Mouse (Mus musculus) intestine, embryonic 14.5 days (tissue): ENCODE results near the gene Rap1gap2. TPM values are rescaled to one million over a fixed set of nuclear protein-coding genes. Genes with fewer than 3 reads are reported as not detected.

ENCODE experiments used
- ATAC-seq: fragments of 200-750 bp; cut with Nextera tagmentation; replicated peaks from 2 replicates; pipeline ENCODE4 v1.8.0; 2017; ENCODE audit warnings: low read depth, moderate number of reproducible peaks, moderate TSS enrichment, moderate library complexity; ENCODE audit not compliant: low FRiP score, low TSS enrichment
- DNase-seq: peaks from one replicate; pipeline ENCODE4 v3.0.0-alpha.2; 2018; ENCODE audit warnings: low spot score
- H3K27ac ChIP-seq: fragments of 300-500 bp; sonication (generic); 2 replicates; pipeline ENCODE4 v1.5.1; 2014; ENCODE audit warnings: low read depth, mild to moderate bottlenecking, control low read depth
- H3K27me3 ChIP-seq: fragments of 300-500 bp; sonication (generic); replicated peaks from 2 replicates; pipeline ENCODE4 v1.6.1; 2014; ENCODE audit warnings: low read length, control low read depth; ENCODE audit not compliant: control insufficient read depth, insufficient read depth
- H3K36me3 ChIP-seq: fragments of 300-500 bp; sonication (generic); 2 replicates; pipeline ENCODE4 v1.6.1; 2014; ENCODE audit warnings: low read length, control low read depth; ENCODE audit not compliant: control insufficient read depth, insufficient read depth
- H3K4me1 ChIP-seq: fragments of 300-500 bp; sonication (generic); replicated peaks from 2 replicates; pipeline ENCODE4 v1.6.1; 2014; ENCODE audit warnings: low read length, control low read depth, mixed read lengths; ENCODE audit not compliant: control insufficient read depth, insufficient read depth
- H3K4me2 ChIP-seq: fragments of 300-500 bp; sonication (generic); 2 replicates; pipeline ENCODE4 v1.6.1; 2014; ENCODE audit warnings: low read length
- H3K4me3 ChIP-seq: fragments of 300-500 bp; sonication (generic); 2 replicates; pipeline ENCODE4 v1.5.1; 2014; ENCODE audit warnings: low read depth, low read length, control low read depth, mixed read lengths
- H3K9ac ChIP-seq: fragments of 300-500 bp; sonication (generic); 2 replicates; pipeline ENCODE4 v1.6.1; 2014; ENCODE audit warnings: mild to moderate bottlenecking, low read length
- H3K9me3 ChIP-seq: fragments of 300-500 bp; sonication (generic); 2 replicates; pipeline ENCODE4 v1.6.1; 2016; ENCODE audit warnings: low read length, control low read depth; ENCODE audit not compliant: control insufficient read depth
- WGBS: fragments of 180-500 bp; shearing (Covaris S2); extraction: QIAGEN DNeasy Blood & Tissue Kit; methylation state at CpG from one replicate; pipeline ENCODE4 v1.1.7; 2014; 5-methylcytosine and 5-hydroxymethylcytosine counted together
- polyA plus RNA-seq: library from polyadenylated mRNA; unstranded; fragments of >200 nt; fragmentation: Nextera tagmentation; extraction: Ambion mirVana; gene quantifications from 2 replicates; pipeline ENCODE4 v1.2.1, GENCODE M21; 2014

The Rap1gap2 gene
- polyA plus RNA-seq, 1 experiment from 2014 or later: 11.6 TPM

DNA sequence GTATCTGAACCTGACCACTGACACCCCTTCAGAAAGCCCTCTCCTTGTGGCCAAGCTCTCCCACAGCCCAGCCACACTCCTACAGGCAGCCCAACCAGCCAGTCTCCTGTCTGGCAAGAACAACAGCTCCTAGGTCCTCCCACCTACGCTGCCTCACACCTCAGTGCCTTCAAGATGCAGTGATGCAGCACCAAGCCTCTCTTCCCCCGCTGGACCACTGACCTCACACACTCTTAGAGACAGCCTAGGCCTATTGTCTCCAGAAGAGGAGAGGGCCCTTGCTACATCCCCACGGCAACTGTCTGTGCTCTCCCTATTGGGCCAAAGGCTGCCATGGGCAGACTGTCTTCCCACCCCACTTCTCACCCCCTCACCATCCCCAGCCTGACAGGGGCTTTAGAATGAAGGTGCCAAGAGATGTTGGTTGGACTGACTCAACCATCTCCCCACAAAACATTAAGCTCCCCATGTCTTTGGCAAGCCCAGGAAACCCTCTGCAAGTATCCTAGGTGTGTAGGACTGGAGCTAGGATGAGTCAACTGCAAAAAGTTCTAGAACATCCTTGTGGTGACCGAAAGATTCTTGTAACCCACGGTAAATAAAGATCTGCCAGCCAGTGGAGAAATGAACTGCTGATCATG is 50.8 kb downstream of the Rap1gap2 start:
- Histone ChIP-seq H3K9ac (no peak overlapping the region), H3K36me3 (no peaks in the 10 kb centered on the region), H3K27me3 (no peaks in the 10 kb centered on the region), H3K27ac (no peak overlapping the region), H3K4me3 (no peak overlapping the region), H3K4me2 (no peak overlapping the region), H3K9me3 (no peaks in the 10 kb centered on the region), H3K4me1 (peaks cover 7% of the 10 kb centered on the region; the same call in 1 of the 2 replicates)
- 73% methylated on average over 5 of the region's 5 CpGs for WGBS
- DNase-seq: no peak
- ATAC-seq: no peak

DNA sequence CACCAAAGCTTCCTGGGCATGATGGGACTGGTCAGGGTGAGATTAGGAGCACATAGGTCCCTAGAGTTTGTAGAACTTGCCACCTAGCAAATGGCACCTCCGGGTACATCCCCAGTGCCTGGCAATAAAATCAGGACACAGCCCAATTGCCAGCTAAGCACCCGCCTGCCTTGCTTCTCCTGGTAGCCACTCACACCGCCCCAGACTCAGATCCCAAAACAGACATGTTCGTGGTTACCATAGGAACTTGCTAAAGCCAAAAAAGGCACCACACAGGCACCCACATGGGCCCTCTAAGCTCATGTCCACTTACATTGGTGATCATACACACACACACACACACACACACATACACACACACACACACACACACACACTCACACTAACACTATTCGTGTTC is 51.8 kb downstream of the Rap1gap2 start:
- Histone ChIP-seq H3K27ac (no peak overlapping the region), H3K36me3 (no peaks in the 10 kb centered on the region), H3K4me3 (no peak overlapping the region), H3K9ac (no peak overlapping the region), H3K9me3 (no peaks in the 10 kb centered on the region), H3K4me2 (no peak overlapping the region), H3K27me3 (no peaks in the 10 kb centered on the region), H3K4me1 (peaks cover 10% of the 10 kb centered on the region; the same call in 1 of the 2 replicates)
- ATAC-seq: no peak
- DNase-seq: no peak
- 81% methylated on average over 5 of the region's 5 CpGs for WGBS

GRCm38 (mm10) chr11:74557456-74558230 is 53.1 kb downstream of the Rap1gap2 start:
- peaks cover 10% of the 10 kb centered on the region; the same call in 1 of the 2 replicates for H3K4me1 ChIP-seq
- H3K36me3 ChIP-seq: no peaks in the 10 kb centered on the region
- no peak overlapping the region for H3K4me2 ChIP-seq
- H3K27me3 ChIP-seq: no peaks in the 10 kb centered on the region
- H3K9me3 ChIP-seq: no peaks in the 10 kb centered on the region
- DNase-seq (no peak), ATAC-seq (no peak)
- 61% methylated on average over 11 of the region's 11 CpGs for WGBS
- H3K4me3 ChIP-seq: no peak overlapping the region
- H3K27ac ChIP-seq: no peak overlapping the region
- H3K9ac ChIP-seq: no peak overlapping the region

GRCm38 (mm10) chr11:74555716-74556374 is 54.9 kb downstream of the Rap1gap2 start:
- H3K4me1 ChIP-seq: peaks cover 10% of the 10 kb centered on the region; the same call in 1 of the 2 replicates
- 48% methylated on average over 9 of the region's 9 CpGs for WGBS
- DNase-seq (no peak), ATAC-seq (0 out of 2 replicates have a peak, but pooled peaks have one; percentile 25)
- H3K4me2 ChIP-seq: no peak overlapping the region
- no peaks in the 10 kb centered on the region for H3K27me3 ChIP-seq
- no peaks in the 10 kb centered on the region for H3K9me3 ChIP-seq
- no peak overlapping the region for H3K27ac ChIP-seq
- no peak overlapping the region for H3K4me3 ChIP-seq
- H3K36me3 ChIP-seq: no peaks in the 10 kb centered on the region
- H3K9ac ChIP-seq: no peak overlapping the region

DNA sequence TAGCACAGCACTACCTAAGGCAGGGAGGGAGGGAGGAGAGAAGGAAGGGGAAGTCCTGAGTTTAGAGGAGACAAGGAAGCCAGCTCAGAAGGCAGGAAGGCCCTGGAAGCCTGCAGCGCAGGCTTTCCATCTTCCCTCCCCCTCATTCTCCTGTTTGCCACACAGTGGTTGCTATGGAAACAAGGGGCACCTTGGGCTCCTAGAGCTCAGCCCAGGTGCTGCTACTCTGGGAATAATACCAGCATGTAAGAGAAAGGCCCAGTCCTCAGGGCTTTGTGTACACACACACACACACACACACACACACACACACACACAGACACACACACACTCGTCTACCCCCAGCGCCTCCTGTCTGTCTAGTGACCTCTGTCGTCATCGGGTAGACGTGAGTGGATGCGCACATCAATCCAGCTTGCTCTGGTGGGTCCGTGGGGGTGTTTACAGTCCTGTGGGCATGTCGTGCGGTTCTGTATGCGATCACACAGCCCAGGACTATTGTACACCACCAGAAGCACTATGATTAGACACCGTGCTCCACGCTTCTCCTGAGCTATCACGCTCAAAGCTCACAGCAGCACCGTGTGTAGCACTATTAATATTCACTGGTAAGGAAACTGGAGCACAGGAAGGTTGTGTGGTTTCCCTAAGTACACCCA is 55.9 kb downstream of the Rap1gap2 start:
- no peak overlapping the region for H3K9ac ChIP-seq
- H3K4me2 ChIP-seq: no peak overlapping the region
- WGBS: 50% methylated on average over 15 of the region's 15 CpGs
- no peak for DNase-seq
- H3K27me3 ChIP-seq: no peaks in the 10 kb centered on the region
- H3K4me3 ChIP-seq: no peak overlapping the region
- no peak overlapping the region for H3K27ac ChIP-seq
- H3K36me3 ChIP-seq: no peaks in the 10 kb centered on the region
- no peaks in the 10 kb centered on the region for H3K9me3 ChIP-seq
- ATAC-seq: peak; percentile 62; the same call in 1 of the 2 replicates
- H3K4me1 ChIP-seq: peaks cover 10% of the 10 kb centered on the region; the same call in 1 of the 2 replicates

GRCm38 (mm10) chr11:74551568-74551967 is 59.1 kb downstream of the Rap1gap2 start:
- no peak for DNase-seq
- H3K4me2 ChIP-seq: no peak overlapping the region
- H3K36me3 ChIP-seq: no peaks in the 10 kb centered on the region
- no peaks in the 10 kb centered on the region for H3K27me3 ChIP-seq
- H3K9me3 ChIP-seq: no peaks in the 10 kb centered on the region
- WGBS: 74% methylated on average over 6 of the region's 6 CpGs
- peaks cover 10% of the 10 kb centered on the region; the same call in 1 of the 2 replicates for H3K4me1 ChIP-seq
- H3K9ac ChIP-seq: no peak overlapping the region
- H3K27ac ChIP-seq: no peak overlapping the region
- ATAC-seq: no peak
- H3K4me3 ChIP-seq: no peak overlapping the region

DNA sequence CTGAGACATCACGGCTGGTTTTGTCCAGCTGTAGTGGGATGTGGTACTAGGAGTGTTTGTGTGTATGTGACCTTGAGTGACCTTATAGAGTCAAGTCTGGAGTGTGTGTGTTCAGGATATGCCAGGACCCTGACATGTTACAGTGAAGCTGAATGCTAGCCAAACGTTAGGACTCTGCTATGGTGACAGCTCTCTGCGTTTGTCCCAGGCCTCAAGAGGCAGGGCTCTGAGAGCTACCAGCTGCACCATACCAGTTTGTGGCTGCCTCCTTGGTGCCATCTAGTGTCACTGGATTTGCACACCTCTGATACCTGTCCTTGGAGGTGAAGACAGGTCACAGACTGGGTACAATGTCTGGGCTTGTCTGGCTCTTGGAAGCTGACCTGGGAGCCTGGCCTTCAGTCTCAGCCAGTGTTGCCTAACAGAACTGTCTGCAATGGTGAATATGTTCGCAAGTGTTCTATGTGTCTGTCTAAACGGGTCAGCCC is 60.1 kb downstream of the Rap1gap2 start:
- Histone ChIP-seq H3K27ac (no peak overlapping the region), H3K4me2 (no peak overlapping the region), H3K9me3 (no peaks in the 10 kb centered on the region), H3K36me3 (no peaks in the 10 kb centered on the region), H3K4me3 (no peak overlapping the region), H3K27me3 (no peaks in the 10 kb centered on the region), H3K4me1 (peaks cover 4% of the 10 kb centered on the region; the same call in 1 of the 2 replicates), H3K9ac (no peak overlapping the region)
- 38% methylated on average over 5 of the region's 5 CpGs for WGBS
- DNase-seq (no peak), ATAC-seq (no peak)

GRCm38 (mm10) chr11:74548781-74549382 is 61.8 kb downstream of the Rap1gap2 start:
- DNase-seq (no peak), ATAC-seq (no peak)
- no peak overlapping the region for H3K27ac ChIP-seq
- no peaks in the 10 kb centered on the region; the same call in 1 of the 2 replicates for H3K4me1 ChIP-seq
- 20% methylated on average over 7 of the region's 7 CpGs for WGBS
- no peak overlapping the region for H3K4me3 ChIP-seq
- H3K4me2 ChIP-seq: no peak overlapping the region
- H3K9ac ChIP-seq: no peak overlapping the region
- no peaks in the 10 kb centered on the region for H3K9me3 ChIP-seq
- H3K27me3 ChIP-seq: no peaks in the 10 kb centered on the region
- H3K36me3 ChIP-seq: no peaks in the 10 kb centered on the region
